Mouse (Mus musculus): ENCODE measurements around the gene Serping1. TPM values are rescaled to one million over a fixed set of nuclear protein-coding genes. Genes with fewer than 3 reads are reported as not detected.

The Serping1 gene
- polyA plus RNA-seq, 1 experiment from 2014 or later, result 34.6 TPM

DNA sequence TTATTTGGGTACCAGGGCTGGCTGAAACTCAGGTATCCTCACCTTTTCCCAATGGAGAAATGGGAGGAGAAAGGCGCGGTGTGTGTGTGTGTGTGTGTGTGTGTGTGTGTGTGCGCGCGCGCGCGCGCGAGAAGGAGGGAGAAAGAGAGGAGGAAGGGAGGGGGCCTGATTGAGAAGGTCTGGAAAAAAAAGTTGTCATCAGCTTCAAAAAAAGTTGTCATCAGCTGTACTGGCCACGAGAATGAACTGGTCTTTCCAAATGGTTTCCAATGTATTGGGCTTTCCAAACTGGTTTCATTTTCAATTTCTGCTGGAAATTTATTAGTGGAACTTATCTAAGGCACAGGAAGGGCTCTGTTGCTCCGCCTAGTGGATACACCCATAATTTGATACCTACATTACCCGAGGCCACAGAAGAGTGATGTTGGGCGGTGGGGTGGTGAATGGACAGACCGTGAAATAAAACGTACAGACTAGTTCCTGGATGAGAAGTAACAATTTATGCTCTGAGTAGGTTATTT, 23.9 kb upstream of the Serping1 start:
- Histone ChIP-seq H3K36me3 (no peaks in the 10 kb centered on the region), H3K4me2 (peak overlapping the region; percentile 96), H3K4me3 (peak overlapping the region; percentile 48), H3K9me3 (no peaks in the 10 kb centered on the region), H3K9ac (peak overlapping the region; percentile 68), H3K27ac (no peak overlapping the region), H3K4me1 (replicated peaks) (peaks cover 8% of the 10 kb centered on the region; the same call in 1 of the 2 replicates), H3K27me3 (no peaks in the 10 kb centered on the region)
- WGBS, result under 1% methylated on average over 15 of the region's 16 CpGs
- peak; percentile 61 for ATAC-seq (ENCODE audit: low FRiP score)

DNA sequence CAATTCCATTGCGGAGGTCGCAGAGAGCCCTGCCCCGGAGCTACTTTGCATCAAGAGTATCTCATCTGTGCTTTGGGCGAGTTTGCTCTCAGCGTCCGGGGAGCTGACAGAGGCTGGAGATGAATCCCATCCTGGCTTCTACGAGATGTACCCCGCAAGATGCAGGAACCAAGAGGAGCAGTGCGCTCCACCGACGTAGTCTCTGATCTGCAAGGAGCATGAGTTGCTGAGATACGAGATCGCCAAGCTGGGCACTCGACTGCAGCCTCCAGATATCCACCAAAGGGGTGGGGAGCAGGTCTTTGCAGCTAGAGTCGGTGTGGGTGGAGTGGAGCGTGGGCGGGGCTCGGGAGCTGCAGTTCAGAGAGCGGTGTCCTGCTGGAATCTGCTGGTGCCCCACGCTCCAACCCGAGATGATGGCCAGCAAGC, 23.3 kb upstream of the Serping1 start, which contains the start of gene Ube2l6:
Ube2l6 (plus strand) TSS at position 336 of the 429 bp plus-strand sequence.
- Histone ChIP-seq H3K4me1 (replicated peaks) (peaks cover 8% of the 10 kb centered on the region; the same call in 1 of the 2 replicates), H3K27ac (peak within 1 kb of the TSS; percentile 1; the same call in 1 of the 2 replicates), H3K27me3 (no peaks in the 10 kb centered on the region), H3K9me3 (no peaks in the 10 kb centered on the region), H3K4me3 (peak within 1 kb of the TSS; percentile 48), H3K4me2 (peak within 1 kb of the TSS; percentile 96), H3K36me3 (no peaks in the 10 kb centered on the region), H3K9ac (peak within 1 kb of the TSS; percentile 68)
- ATAC-seq (ENCODE audit: low FRiP score), result peak; percentile 68
- under 1% methylated on average over 21 of the region's 21 CpGs for WGBS

DNA sequence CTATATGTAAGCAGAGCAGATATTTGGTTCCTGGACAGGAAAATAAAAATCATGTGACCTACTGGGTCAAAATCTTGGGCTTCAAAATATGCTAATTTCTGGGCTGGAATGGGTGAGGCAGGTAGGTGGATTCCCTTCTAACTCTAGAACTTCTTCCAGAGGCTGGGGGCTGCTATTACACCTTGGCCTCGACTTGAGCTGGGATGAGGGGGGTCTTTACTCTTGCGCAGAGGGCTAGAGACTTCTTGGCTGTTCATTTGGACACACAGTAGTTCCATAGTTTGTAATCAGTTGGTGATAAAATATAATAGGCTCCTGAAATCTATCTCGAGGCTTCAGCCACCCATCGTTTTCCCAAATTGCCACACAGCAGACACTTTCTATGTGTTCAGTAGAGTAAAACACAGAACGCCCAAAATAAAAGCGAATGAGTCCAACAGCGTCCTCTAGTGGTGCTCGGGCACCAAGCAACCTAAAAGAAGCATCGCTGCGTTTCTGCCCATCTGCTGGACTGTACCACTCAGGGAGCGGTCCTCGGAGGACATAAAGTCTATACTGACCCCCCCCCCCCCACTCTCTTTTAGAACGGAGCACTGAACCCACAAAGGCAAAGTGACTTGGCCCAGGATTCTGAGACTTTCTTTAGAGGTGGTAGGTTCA, 22.7 kb upstream of the Serping1 start:
- H3K9ac ChIP-seq, result peak overlapping the region; percentile 68
- peak; percentile 49 for ATAC-seq (ENCODE audit: low FRiP score)
- 7% methylated on average over 13 of the region's 13 CpGs for WGBS
- peak overlapping the region; percentile 96 for H3K4me2 ChIP-seq
- H3K9me3 ChIP-seq, result no peaks in the 10 kb centered on the region
- H3K27me3 ChIP-seq, result no peaks in the 10 kb centered on the region
- H3K36me3 ChIP-seq, result no peaks in the 10 kb centered on the region
- H3K4me3 ChIP-seq, result peak overlapping the region; percentile 48
- peaks cover 8% of the 10 kb centered on the region; the same call in 1 of the 2 replicates for H3K4me1 ChIP-seq (replicated peaks)
- 0 out of 2 replicates have a peak overlapping the region, but pooled peaks have one; percentile 1 for H3K27ac ChIP-seq

DNA sequence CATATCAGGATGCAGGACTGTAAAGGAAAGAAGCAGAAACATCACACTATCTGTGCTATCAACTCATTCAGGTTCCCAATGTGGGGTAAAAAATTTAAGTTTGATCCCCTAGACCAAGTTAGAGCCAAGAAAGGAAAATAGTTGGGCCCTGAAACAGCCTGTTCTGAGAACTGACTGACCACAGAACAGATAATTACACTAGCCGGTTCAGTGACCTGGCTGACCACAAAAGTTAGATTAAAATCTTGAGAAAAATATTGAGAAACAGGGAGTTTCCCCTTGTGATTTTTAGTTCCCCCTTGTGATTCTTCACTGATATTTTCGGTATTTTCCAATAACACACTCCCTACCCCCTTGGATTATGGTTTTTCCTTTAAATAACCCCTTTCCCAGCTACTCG, 18.6 kb upstream of the Serping1 start:
- Histone ChIP-seq H3K4me2 (no peak overlapping the region), H3K9ac (no peak overlapping the region), H3K4me1 (replicated peaks) (0 out of 2 replicates have a peak, but pooled peaks cover 4% of the 10 kb centered on the region), H3K9me3 (no peaks in the 10 kb centered on the region), H3K27me3 (0 out of 2 replicates have a peak, but pooled peaks cover 5% of the 10 kb centered on the region), H3K4me3 (no peak overlapping the region), H3K27ac (no peak overlapping the region), H3K36me3 (no peaks in the 10 kb centered on the region)
- ATAC-seq (ENCODE audit: low FRiP score), result no peak
- 81% methylated on average over 3 of the region's 3 CpGs for WGBS

DNA sequence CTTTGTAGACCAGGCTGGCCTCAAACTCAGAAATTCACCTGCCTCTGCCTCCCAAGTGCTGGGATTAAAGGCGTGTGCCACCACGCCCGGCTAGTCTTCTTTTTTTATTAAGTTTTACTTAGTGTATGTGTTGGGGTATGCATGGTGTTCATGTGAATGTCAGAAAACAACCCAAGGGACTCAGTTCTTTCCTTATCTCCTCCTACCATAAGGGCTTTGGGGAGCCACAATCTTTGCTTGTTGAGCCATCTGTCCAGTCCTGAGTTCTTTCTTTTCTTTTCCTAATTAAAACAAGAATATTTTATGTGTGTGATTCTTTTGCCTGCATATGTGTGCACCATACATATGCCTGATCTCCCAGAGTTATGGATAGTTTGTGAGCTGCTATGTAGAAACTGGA, 17.9 kb upstream of the Serping1 start:
- Histone ChIP-seq H3K4me3 (no peak overlapping the region), H3K9ac (no peak overlapping the region), H3K27ac (no peak overlapping the region), H3K4me1 (replicated peaks) (0 out of 2 replicates have a peak, but pooled peaks cover 4% of the 10 kb centered on the region), H3K36me3 (no peaks in the 10 kb centered on the region), H3K4me2 (no peak overlapping the region), H3K27me3 (0 out of 2 replicates have a peak, but pooled peaks cover 5% of the 10 kb centered on the region), H3K9me3 (no peaks in the 10 kb centered on the region)
- ATAC-seq (ENCODE audit: low FRiP score), result no peak
- 89% methylated on average over 3 of the region's 3 CpGs for WGBS

DNA sequence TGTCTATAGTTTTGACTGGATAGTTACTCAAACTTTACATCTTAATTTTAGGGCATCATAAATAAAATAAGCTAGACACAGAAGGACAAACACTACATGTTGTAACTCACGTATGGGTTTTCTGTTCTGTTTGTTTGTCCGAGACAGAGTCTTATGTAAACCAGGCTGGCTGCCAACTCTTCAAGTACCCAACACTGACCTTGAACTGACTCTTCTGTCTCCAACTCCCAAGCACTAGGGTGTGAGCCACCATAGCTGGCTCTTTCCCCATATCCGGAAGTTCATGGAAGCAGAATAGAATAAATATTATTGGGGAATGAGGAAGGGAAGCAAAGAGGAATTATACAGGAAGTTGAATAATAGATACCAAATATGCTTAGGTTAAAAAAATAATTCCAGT, 17.3 kb upstream of the Serping1 start:
- H3K4me1 ChIP-seq (replicated peaks), result no peaks in the 10 kb centered on the region
- 87% methylated on average over 3 of the region's 3 CpGs for WGBS
- no peak for ATAC-seq (ENCODE audit: low FRiP score)
- H3K4me3 ChIP-seq, result no peak overlapping the region
- H3K27me3 ChIP-seq, result 0 out of 2 replicates have a peak, but pooled peaks cover 5% of the 10 kb centered on the region
- no peak overlapping the region for H3K4me2 ChIP-seq
- H3K36me3 ChIP-seq, result no peaks in the 10 kb centered on the region
- no peak overlapping the region for H3K9ac ChIP-seq
- H3K9me3 ChIP-seq, result no peaks in the 10 kb centered on the region
- H3K27ac ChIP-seq, result no peak overlapping the region

DNA sequence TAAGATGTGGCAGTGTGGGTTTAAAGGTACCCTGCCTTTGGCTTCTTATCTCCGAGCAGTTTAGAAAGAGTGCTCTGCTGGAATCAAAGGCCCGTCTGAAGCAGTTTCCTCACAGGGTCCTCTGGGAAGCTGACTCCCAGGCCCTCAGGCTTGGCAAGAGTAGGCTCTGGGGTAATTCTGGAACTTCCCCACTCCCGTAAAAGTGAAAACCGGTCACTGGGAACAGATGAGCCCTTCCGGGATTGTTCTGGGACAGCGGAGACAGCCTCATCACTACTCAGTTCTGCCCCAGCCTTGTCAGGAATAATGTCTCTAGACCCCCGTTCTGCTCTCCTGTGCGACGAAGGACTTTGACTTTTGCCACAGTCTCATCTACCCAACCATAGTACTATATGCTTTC, 15.2 kb upstream of the Serping1 start:
- H3K36me3 ChIP-seq, result no peaks in the 10 kb centered on the region
- no peak overlapping the region for H3K4me3 ChIP-seq
- no peaks in the 10 kb centered on the region for H3K4me1 ChIP-seq (replicated peaks)
- H3K9ac ChIP-seq, result no peak overlapping the region
- H3K9me3 ChIP-seq, result no peaks in the 10 kb centered on the region
- 0 out of 2 replicates have a peak, but pooled peaks cover 5% of the 10 kb centered on the region for H3K27me3 ChIP-seq
- no peak for ATAC-seq (ENCODE audit: low FRiP score)
- no peak overlapping the region for H3K4me2 ChIP-seq
- no peak overlapping the region for H3K27ac ChIP-seq
- 59% methylated on average over 9 of the region's 9 CpGs for WGBS

DNA sequence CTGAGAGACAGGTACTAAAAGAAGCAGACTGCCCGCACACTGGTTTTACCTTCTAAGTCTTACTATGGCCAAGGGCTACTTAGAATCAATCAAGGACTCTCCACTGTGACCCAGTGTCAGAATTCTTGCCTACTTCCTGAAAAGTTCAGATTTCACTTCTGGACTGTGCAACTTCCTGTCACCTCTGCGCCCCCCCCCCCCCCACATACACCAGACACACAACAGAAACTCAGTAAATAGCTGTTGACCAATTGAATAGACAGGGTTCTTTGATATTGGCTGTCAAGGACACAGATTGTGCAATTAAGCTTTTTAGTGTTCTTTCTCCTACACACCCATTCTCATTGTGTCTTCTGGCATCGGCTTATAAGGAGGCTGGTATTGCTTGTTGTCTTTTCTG, 13.1 kb upstream of the Serping1 start:
- Histone ChIP-seq H3K9ac (no peak overlapping the region), H3K27ac (no peak overlapping the region), H3K4me1 (replicated peaks) (no peaks in the 10 kb centered on the region), H3K36me3 (no peaks in the 10 kb centered on the region), H3K4me3 (no peak overlapping the region), H3K27me3 (0 out of 2 replicates have a peak, but pooled peaks cover 5% of the 10 kb centered on the region), H3K4me2 (no peak overlapping the region), H3K9me3 (no peaks in the 10 kb centered on the region)
- no peak for ATAC-seq (ENCODE audit: low FRiP score)
- WGBS, result 88% methylated on average over 3 of the region's 3 CpGs

DNA sequence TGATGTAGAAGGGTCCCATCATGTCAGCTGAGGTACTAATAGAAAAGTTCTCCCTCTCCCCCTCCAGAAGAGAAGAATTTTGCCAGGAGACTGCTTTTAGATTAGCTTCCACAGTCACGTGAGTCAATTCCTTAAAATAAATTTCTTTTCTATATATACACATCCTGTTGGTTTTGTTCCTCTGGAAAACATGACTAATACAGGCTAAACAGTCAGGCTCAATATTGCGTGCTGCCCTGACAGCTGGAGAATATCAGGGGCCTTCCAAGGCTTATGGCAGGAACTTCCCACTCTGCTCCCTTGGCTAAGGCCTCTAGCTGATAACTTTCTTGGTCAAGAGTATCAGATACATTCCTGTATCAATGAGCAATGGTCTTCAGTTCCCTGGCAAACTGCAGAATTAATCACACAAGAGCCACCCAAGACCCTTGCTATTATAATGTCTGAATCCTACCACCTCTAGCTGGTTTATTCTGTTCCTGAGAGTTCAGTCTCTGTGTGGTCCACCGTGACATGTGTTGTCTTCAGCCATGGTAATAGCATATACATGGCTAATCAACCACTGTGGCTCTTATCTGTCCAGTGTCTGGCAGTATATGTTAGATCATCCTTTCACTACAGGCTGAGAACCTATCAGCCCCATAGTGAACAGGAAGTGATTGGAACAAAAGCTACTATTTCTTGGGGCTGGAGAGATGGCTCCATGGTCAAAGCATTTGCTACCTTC, 8.8 kb upstream of the Serping1 start:
- H3K27me3 ChIP-seq, result no peaks in the 10 kb centered on the region
- no peak overlapping the region for H3K9ac ChIP-seq
- H3K27ac ChIP-seq, result no peak overlapping the region
- 88% methylated on average over 3 of the region's 3 CpGs for WGBS
- no peaks in the 10 kb centered on the region for H3K4me1 ChIP-seq (replicated peaks)
- no peaks in the 10 kb centered on the region for H3K9me3 ChIP-seq
- no peak for ATAC-seq (ENCODE audit: low FRiP score)
- no peak overlapping the region for H3K4me3 ChIP-seq
- no peak overlapping the region for H3K4me2 ChIP-seq
- no peaks in the 10 kb centered on the region for H3K36me3 ChIP-seq

DNA sequence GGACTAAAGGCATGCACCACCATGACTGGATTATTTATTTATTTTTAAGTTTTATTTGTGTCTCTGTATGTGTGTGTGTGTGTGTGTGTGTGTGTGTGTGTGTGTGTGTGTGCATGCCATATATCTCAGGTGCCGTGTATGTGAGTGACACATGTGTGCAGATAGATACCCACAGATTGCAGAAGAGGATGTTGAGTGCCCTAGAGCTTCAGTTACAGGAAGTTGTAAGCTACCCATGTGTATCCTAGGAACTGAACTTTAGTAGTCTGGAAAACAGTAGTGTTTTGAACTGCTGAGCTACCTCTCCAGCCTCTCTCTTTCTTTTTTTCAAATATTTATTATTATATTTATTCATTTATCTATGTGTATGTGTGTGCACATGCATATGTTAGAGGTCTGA, 8.1 kb upstream of the Serping1 start:
- Histone ChIP-seq H3K27ac (no peak overlapping the region), H3K9ac (no peak overlapping the region), H3K4me2 (no peak overlapping the region), H3K36me3 (no peaks in the 10 kb centered on the region), H3K27me3 (no peaks in the 10 kb centered on the region), H3K9me3 (no peaks in the 10 kb centered on the region), H3K4me1 (replicated peaks) (no peaks in the 10 kb centered on the region), H3K4me3 (no peak overlapping the region)
- WGBS, result 94% methylated on average over 1 of the region's 1 CpGs
- ATAC-seq (ENCODE audit: low FRiP score), result no peak

DNA sequence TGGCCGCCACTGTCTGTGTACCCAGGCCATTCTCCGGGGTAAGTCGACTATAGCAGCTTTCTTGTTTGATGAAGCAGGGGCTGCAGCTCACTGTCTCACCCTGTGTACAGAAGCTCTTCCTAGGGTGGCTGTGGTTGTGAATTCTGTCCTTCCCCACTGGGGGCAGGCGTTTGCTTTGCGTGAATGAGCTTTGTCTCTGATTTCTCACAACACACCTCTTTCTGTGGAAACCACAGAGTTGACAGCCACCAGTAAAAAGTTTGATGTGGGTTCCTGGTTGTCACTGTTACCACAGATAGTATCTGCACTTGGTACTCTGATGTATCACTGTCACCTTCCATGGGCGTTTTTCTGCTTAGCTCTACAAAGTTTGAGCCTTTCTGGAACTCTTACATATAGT, 4.0 kb upstream of the Serping1 start:
- ATAC-seq (ENCODE audit: low FRiP score), result no peak
- no peak overlapping the region for H3K9ac ChIP-seq
- peaks cover 7% of the 10 kb centered on the region for H3K4me1 ChIP-seq (replicated peaks)
- H3K36me3 ChIP-seq, result no peaks in the 10 kb centered on the region
- 65% methylated on average over 6 of the region's 6 CpGs for WGBS
- no peak overlapping the region for H3K4me3 ChIP-seq
- no peaks in the 10 kb centered on the region for H3K27me3 ChIP-seq
- H3K4me2 ChIP-seq, result no peak overlapping the region
- H3K27ac ChIP-seq, result no peak overlapping the region
- H3K9me3 ChIP-seq, result no peaks in the 10 kb centered on the region

DNA sequence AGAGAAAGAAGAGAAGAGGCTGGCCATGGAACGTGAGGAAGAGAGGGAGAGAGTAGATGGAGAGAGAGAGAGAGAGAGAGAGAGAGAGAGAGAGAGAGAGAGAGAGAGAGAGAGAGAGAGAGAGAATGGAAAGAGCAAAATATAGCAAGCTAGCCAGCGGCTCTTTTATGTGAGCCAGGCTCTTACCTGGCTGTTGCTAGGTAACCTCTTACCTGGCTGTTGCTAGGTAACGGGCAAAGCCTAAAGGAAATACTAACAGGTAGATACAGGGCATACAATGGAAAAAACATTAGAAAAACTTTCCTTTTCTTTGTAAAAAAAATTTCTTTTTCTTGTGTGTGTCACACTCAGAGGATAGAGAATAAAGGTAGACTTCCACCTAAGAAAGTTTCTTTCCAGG, 2.5 kb upstream of the Serping1 start:
- no peak overlapping the region for H3K4me3 ChIP-seq
- no peak overlapping the region for H3K9ac ChIP-seq
- 74% methylated on average over 3 of the region's 3 CpGs for WGBS
- H3K4me2 ChIP-seq, result no peak overlapping the region
- H3K27me3 ChIP-seq, result no peaks in the 10 kb centered on the region
- no peaks in the 10 kb centered on the region for H3K36me3 ChIP-seq
- H3K27ac ChIP-seq, result no peak overlapping the region
- no peak for ATAC-seq (ENCODE audit: low FRiP score)
- peaks cover 20% of the 10 kb centered on the region for H3K4me1 ChIP-seq (replicated peaks)
- no peaks in the 10 kb centered on the region for H3K9me3 ChIP-seq

Measured in hindbrain, embryonic 13.5 days (tissue).